Mouse (Mus musculus): ENCODE results near the gene Pgm1. TPM values are rescaled to one million over a fixed set of nuclear protein-coding genes. Genes with fewer than 3 reads are reported as not detected.

Pgm1 gene
- polyA plus RNA-seq, 1 experiment from 2014 or later = 137 TPM

Other genes starting within 250 kb of the Pgm1 start
- 18.1 and 21.5 TPM in 2 replicates for gene Alg6, start 213.8 kb upstream of the Pgm1 start, polyA plus RNA-seq (2015; fragmentation: Nextera tagmentation; extraction: Ambion mirVana)
- 16.9 and 19.6 TPM in 2 replicates for gene Efcab7, start 100.2 kb upstream of the Pgm1 start, polyA plus RNA-seq (2015; fragmentation: Nextera tagmentation; extraction: Ambion mirVana)
- 26.3 and 33.6 TPM in 2 replicates for gene Itgb3bp, start 399 bp downstream of the Pgm1 start, polyA plus RNA-seq (2015; fragmentation: Nextera tagmentation; extraction: Ambion mirVana)
- gene Ror1, start 166.4 kb downstream of the Pgm1 start, polyA plus RNA-seq (2015; fragmentation: Nextera tagmentation; extraction: Ambion mirVana) = 5.5 and 6.4 TPM in 2 replicates